Mouse (Mus musculus) left cerebral cortex, postnatal 14 days (tissue): ENCODE data around the gene Gm906. TPM values are rescaled to one million over a fixed set of nuclear protein-coding genes. Genes with fewer than 3 reads are reported as not detected.
"Not testable (repeated sequence)": the region's sequence is repeated elsewhere in the genome, so short reads cannot be mapped to it uniquely, and the experiment has no call there.

Experiments used
- DNase-seq, 2 experiments: peaks; one replicate each; pipeline ENCODE4 v3.0.0; 2021 to 2022; ENCODE audit warnings: low spot score in 2 of 2, mixed read lengths in 1 of 2
- intact Hi-C: fragments of 180-260 bp; cut with DNase I; formaldehyde crosslinking; loops from one replicate; pipeline ENCODE4 v1.15.1; 2025
- long read RNA-seq, 2 experiments: library from polyadenylated mRNA; stranded (forward); transcript quantifications; one replicate each; pipeline ENCODE4 v2.0.0; 2021
- microRNA-seq, 2 experiments: library from miRNA; unstranded; fragments of <30 nt; microRNA quantifications; one replicate each; pipeline ENCODE4 v1.2.0; 2022
- total RNA-seq, 2 experiments: library from RNA; stranded (reverse); gene quantifications; 2 replicates each; pipeline ENCODE4 v1.2.3; 2021

The Gm906 gene
- total RNA-seq: not detected
- long read RNA-seq, experiment 1: 0 reads
- long read RNA-seq, experiment 2: 0 reads

- DNase-seq, intact Hi-C loops: not testable (repeated sequence)
These were observed at the start of gene Gm906 for GRCm38 (mm10) chr13:50250208-50250607. Gene Gm906 (minus strand): TSS chr13:50250308.

- intact Hi-C loops, DNase-seq: not testable (repeated sequence)
These were observed 33.2 kb upstream of the Gm906 start for GRCm38 (mm10) chr13:50283308-50283707.

- DNase-seq: no peak
- intact Hi-C loops: no loop called here
These were observed 13.6 kb downstream of the Gm906 start for GRCm38 (mm10) chr13:50236487-50236886.

- peak; percentile 7 to 34 for DNase-seq
- intact Hi-C loops: not testable (repeated sequence)
These were observed 38.3 kb downstream of the Gm906 start for GRCm38 (mm10) chr13:50211842-50212241.

GRCm38 (mm10) chr13:50210191-50210590, 39.9 kb downstream of the Gm906 start:
- intact Hi-C loops, DNase-seq: not testable (repeated sequence)

- DNase-seq, intact Hi-C loops: not testable (repeated sequence)
These were observed 40.5 kb downstream of the Gm906 start for GRCm38 (mm10) chr13:50209651-50210050.

- DNase-seq: no peak
- intact Hi-C loops: no loop called here
These were observed 42.1 kb downstream of the Gm906 start for GRCm38 (mm10) chr13:50207966-50208365.

GRCm38 (mm10) chr13:50196831-50197230, 53.3 kb downstream of the Gm906 start:
- intact Hi-C loops: not testable (repeated sequence)

More at GRCm38 (mm10) chr13:50196831-50197230, 53.3 kb downstream of the Gm906 start:
- not testable (repeated sequence) for DNase-seq

Small RNA genes lying within 50 kb of the gene (microRNA-seq; reads per million reads assigned to microRNA genes)
- gene Gm24017: 0 reads per million in 2 experiments

Other genes with a start within 250 kb of the Gm906 start
- 10 to 100 TPM; 12.7 to 20.4 TPM for gene Fbxw17, start 167.6 kb upstream of the Gm906 start, total RNA-seq
- not detected for gene Gm47429, start 193.6 kb upstream of the Gm906 start, total RNA-seq
- not detected for gene Nutm2, start 217.0 kb upstream of the Gm906 start, total RNA-seq